Mouse (Mus musculus) forebrain, embryonic 11.5 days (tissue): ENCODE data around the gene Zmat3. TPM values are rescaled to one million over a fixed set of nuclear protein-coding genes. Genes with fewer than 3 reads are reported as not detected.

Source experiments
- polyA plus RNA-seq: library from polyadenylated mRNA; unstranded; fragments of >200 nt; fragmentation: Nextera tagmentation; extraction: Ambion mirVana; gene quantifications from 2 replicates; pipeline ENCODE4 v1.2.1, GENCODE M21; 2014

The Zmat3 gene
- polyA plus RNA-seq, 1 experiment from 2014 or later, result 10.8 TPM

Other genes with a start within 250 kb of the Zmat3 start
- 14.2 and 16.1 TPM in 2 replicates for gene Pik3ca, start 31.7 kb upstream of the Zmat3 start, polyA plus RNA-seq
- 0.21 TPM in 1 of 2 replicates, not detected in the other for gene Kcnmb3, start 126.2 kb upstream of the Zmat3 start, polyA plus RNA-seq
- gene Zfp639, start 144.2 kb upstream of the Zmat3 start, polyA plus RNA-seq, result 47.0 and 56.9 TPM in 2 replicates
- gene Mfn1, start 163.5 kb upstream of the Zmat3 start, polyA plus RNA-seq, result 35.9 and 38.6 TPM in 2 replicates